In the genomic region with DNA sequence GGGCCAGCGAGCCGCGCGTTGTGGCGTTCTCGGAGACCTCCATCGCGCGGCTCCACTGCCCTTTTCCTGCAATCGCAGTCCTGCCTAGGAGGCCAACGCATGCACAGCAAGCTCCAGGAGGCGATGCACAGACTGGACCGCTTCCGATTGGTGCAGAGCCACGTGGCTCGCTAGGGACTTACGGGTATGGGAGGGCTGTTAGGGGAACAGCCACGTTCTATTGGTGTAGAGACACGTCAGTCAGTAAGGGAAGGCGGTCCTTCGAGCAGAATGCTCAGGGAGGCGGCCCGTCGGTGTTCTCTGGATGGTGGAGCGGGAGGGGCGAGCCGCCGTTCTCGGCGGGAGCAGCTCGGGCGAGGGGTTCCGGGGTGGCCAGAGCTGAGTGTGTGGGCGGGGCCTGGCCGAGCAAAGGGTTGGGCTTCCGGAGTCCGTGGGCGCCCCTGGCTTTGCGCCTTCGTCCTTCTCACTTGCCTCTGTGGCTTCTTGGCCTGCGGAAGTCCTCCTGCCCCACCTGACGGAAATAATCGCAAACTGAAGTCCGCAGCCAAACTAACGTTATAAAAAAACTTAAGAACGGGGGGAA, we compare ENCODE assay signal across 8 mouse cellular contexts. TPM values are rescaled to one million over a fixed set of nuclear protein-coding genes. Genes with fewer than 3 reads are reported as not detected.
A peak's percentile ranks its signal among the peaks of the same experiment; 100 is the strongest.
DNase-seq lines count a peak whose midpoint lies in the region; ATAC-seq lines count a peak whose summit lies in the region.

A gene (minus strand): TSS at position 164 of the 583 bp plus-strand sequence.

- peak; percentile 100 for ATAC-seq in forebrain, embryonic 14.5 days
- ATAC-seq in neural tube, embryonic 15.5 days (ENCODE audit: low FRiP score), result peak; percentile 100

- intact Hi-C loops in heart, postnatal 14 days (cut with DNase I), result loop anchor here (5.0 kb wide), 1 partner anchor 124 kb away; no protein-coding TSS in a partner anchor

- H3K9ac ChIP-seq in forebrain, embryonic 14.5 days (ENCODE audit: low read length), result peak within 1 kb of the TSS; percentile 65
- peak within 1 kb of the TSS; percentile 84 for H3K9ac ChIP-seq in neural tube, embryonic 15.5 days (replicated peaks)

- WGBS in forebrain, embryonic 14.5 days, result under 1% methylated on average over 46 of the region's 46 CpGs
- WGBS in neural tube, embryonic 15.5 days, result under 1% methylated on average over 46 of the region's 46 CpGs

- H3K36me3 ChIP-seq in forebrain, embryonic 14.5 days (ENCODE audit: control insufficient read depth, insufficient read depth, low read length), result no peaks in the 10 kb centered on the region
- H3K36me3 ChIP-seq in neural tube, embryonic 15.5 days, result peaks cover 5% of the 10 kb centered on the region; the same call in 1 of the 2 replicates

- H3K27me3 ChIP-seq in forebrain, embryonic 14.5 days (replicated peaks; ENCODE audit: control insufficient read depth, insufficient read depth, low read length), result no peaks in the 10 kb centered on the region
- no peaks in the 10 kb centered on the region for H3K27me3 ChIP-seq in neural tube, embryonic 15.5 days (replicated peaks)

- H3K9me3 ChIP-seq in forebrain, embryonic 14.5 days (replicated peaks; ENCODE audit: control insufficient read depth, low read length), result no peaks in the 10 kb centered on the region
- 0 out of 2 replicates have a peak, but pooled peaks cover 3% of the 10 kb centered on the region for H3K9me3 ChIP-seq in neural tube, embryonic 15.5 days (replicated peaks)

- peak within 1 kb of the TSS; percentile 47 for H3K4me3 ChIP-seq in forebrain, embryonic 14.5 days (ENCODE audit: low read depth, low read length)
- peak within 1 kb of the TSS; percentile 71 for H3K4me3 ChIP-seq in neural tube, embryonic 15.5 days (replicated peaks)

- peak within 1 kb of the TSS; percentile 78 for H3K4me2 ChIP-seq in forebrain, embryonic 14.5 days (ENCODE audit: low read length)
- peak within 1 kb of the TSS; percentile 77 for H3K4me2 ChIP-seq in neural tube, embryonic 15.5 days

- peak within 1 kb of the TSS; percentile 70 for H3K27ac ChIP-seq in forebrain, embryonic 14.5 days (ENCODE audit: low read depth, low read length)
- H3K27ac ChIP-seq in neural tube, embryonic 15.5 days (replicated peaks), result peak within 1 kb of the TSS; percentile 94

- peaks cover 6% of the 10 kb centered on the region; the same call in 1 of the 2 replicates for H3K4me1 ChIP-seq in forebrain, embryonic 14.5 days (ENCODE audit: control insufficient read depth, insufficient read depth, low read length)
- peaks cover 12% of the 10 kb centered on the region for H3K4me1 ChIP-seq in neural tube, embryonic 15.5 days

- peak; percentile 99 for DNase-seq in ES-CJ7 (ENCODE audit: low read depth, low spot score)
- DNase-seq in cerebellum, adult 11 months, result peak; percentile 99
- DNase-seq in forebrain, embryonic 14.5 days (ENCODE audit: low spot score), result peak; percentile 99
- DNase-seq in heart, postnatal 14 days, result peak; percentile 99
- DNase-seq in layer of hippocampus, adult 11-12 months (ENCODE audit: low spot score), result peak; percentile 99
- peak; percentile 99 to 100 for DNase-seq in lung, adult 18-20 months
- DNase-seq in testis, postnatal 14 days (ENCODE audit: low spot score), result peak; percentile 98

RNA-seq across cellular contexts. Expression of the gene that starts here (rescaled TPM):
- 4.6 and 5.5 TPM in 2 replicates for polyA plus RNA-seq in forebrain, embryonic 14.5 days (2014; fragmentation: Nextera tagmentation; extraction: Ambion mirVana)
- 1 to 10 TPM; 3.6 to 4.7 TPM for total RNA-seq in heart, postnatal 14 days (2021)
- polyA plus RNA-seq in neural tube, embryonic 15.5 days (2015; fragmentation: Nextera tagmentation; extraction: Ambion mirVana), result 6.5 and 7.7 TPM in 2 replicates

Comparison
In these comparisons a context has a peak if more than half of its experiments do, and no peak if none do; other contexts are left out.
1. Peak in every context shown above with its lines: DNase-seq, ATAC-seq, H3K4me3 ChIP-seq and H3K27ac ChIP-seq.